Mouse (Mus musculus): ENCODE measurements at regions not wholly inside any gene's neighbourhood (a gene's known extent, or its start where the extent isn't known, plus 50 kb on each side); places are given as distances from the start of the nearest gene placed in this dataset.

DNA sequence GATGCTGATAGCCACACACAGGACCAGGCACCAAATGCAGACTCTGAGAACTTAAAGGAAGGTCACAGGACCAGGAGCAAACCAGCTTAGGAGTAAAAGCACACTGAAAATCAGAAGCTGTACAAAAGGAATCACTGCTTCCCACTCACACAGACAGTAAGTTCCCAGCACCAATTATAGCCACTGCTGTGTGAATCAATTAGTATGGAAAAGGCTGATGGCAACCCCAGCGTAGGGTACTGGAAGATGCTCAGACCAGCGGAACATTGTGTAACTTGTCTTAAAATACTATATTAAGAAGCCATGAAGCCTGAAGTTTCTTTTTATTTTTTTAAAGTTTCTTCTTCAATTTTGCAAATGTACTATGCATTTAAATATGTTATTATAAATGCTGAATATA lies 115.8 kb downstream of the Lnpk start:
- DNase-seq (ENCODE audit: low read depth, low spot score), result no peak

GRCm38 (mm10) chr2:74461211-74461844 lies 117.9 kb downstream of the Lnpk start:
- DNase-seq (ENCODE audit: low read depth, low spot score), result peak; percentile 31

DNA sequence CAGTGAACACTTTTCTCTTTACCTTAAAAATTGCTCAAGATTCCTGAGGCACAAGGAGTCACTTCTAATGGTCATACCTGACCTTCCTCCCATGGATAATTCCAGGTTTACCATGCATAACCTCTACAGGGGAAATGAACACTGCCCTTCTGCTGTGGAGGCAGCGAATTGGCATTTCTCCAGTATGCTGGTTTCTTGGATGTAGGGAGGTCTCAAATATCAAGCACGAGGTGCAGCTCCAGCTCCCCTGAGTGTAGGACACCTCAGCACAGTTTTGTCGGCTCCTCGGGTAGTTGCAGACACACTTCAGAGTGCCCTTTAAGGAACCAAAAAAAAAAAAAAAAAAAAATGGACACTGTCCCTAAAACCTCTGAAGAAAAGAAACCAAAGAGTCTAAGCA lies 124.8 kb downstream of the Lnpk start:
- DNase-seq (ENCODE audit: low read depth, low spot score), result no peak

GRCm38 (mm10) chr2:74452679-74453078 lies 126.6 kb downstream of the Lnpk start:
- no peak for DNase-seq (ENCODE audit: low read depth, low spot score)

DNA sequence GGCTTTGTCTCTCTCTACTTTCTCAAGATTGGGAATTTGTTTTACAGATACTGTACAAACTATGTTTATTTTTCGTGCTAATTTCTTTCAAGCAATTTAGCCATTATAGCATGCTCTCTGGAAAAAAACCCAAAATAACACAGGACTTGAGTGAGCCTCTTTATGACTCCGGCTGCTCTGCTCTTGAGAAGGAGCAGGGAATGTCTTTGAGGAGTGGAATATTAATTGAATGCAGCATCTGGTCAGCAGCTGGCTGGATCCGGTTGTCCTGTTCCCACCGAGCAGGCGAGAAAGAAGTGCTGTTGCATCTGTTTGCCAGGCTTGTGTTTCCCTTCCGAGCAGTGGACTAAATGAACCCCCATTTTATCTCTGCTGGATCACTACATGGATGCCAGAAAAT lies 127.7 kb downstream of the Lnpk start:
- no peak for DNase-seq (ENCODE audit: low read depth, low spot score)

DNA sequence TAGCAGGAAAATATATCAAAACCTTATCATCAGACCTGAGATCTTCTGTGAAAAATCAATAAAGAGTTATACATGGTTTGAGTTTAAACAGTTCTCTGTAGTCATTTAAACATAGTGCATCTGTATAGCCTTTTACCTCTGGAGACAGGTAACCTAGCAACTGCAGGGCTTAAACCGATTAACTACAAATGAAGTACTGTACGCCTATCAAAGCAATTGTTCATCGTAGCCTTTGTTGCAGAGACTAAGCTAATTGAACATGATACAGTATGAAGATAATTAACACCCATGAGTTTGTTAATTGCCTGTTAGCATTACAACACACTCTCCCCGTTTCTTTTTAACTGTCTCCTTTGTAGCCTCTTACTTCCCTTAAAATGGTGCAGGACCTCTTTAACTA lies 128.2 kb downstream of the Lnpk start:
- no peak for DNase-seq (ENCODE audit: low read depth, low spot score)

DNA sequence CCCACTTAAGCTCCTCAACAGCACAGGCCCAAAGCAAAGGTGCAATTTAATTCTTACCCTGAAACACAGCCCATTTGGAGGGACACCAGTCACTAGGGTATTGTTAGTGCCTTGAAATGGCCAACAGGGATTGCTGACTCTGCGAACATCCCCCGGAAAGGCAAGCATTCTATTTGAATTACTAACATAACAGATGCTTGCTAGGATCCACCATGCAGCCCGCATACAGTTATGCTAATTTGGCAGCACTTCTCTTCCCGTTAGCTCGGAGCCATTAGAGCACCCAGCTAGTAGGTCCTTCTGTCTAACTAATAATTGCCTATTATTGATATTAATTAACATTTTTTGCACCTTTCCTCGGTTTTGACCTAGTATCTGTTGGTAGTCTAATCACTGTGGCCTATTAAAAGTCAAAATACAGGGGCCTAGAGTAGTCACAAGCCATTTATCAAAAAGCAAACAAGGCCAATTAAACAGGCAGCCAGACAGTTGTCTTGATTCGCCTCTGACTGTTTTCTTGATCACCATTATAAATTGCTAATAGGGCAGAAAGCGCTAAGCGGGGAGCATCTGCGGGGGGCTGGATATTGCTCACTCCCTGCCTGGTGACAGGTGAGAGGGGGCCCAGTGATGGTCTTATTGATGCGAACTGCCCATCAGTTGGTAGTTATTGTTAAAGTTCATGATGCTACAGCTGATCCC lies 129.0 kb downstream of the Lnpk start:
- DNase-seq (ENCODE audit: low read depth, low spot score), result no peak

DNA sequence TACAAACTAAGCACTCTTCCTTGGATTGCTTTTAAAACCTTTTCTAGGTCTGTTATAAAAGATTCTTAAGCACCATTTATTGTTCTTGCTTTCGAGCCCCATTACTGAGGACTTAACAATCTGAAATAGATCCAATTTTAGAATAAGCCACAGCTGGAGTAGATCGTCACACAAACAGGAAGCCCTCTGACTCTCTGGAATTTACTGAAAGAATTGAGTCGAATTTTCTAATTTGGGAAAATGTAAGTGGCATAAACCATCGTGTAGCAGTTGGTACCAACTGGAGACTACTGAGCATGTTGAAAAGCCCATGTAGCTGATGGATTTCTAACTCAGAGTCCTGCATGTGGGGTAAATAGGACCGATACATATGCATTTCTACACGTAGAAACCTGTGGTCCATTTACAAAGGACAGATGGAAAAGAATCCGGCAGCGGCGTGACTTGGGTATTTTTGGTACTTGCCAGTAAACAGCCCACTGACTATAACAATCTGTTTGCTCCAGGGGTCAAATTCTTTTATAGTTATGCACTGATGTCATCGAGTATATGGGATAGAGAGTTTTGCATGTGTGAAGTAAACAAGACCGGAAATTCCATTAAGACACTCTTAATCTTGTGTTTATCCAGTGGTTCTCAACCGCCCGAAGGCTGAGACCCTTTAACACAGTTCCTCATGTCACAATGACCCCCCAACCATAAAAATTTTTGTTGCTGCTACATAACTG lies 143.9 kb downstream of the Lnpk start:
- DNase-seq (ENCODE audit: low read depth, low spot score), result no peak

GRCm38 (mm10) chr2:74426746-74427145 lies 152.5 kb downstream of the Lnpk start:
- DNase-seq (ENCODE audit: low read depth, low spot score), result peak; percentile 24

GRCm38 (mm10) chr2:74424726-74425125 lies 154.5 kb downstream of the Lnpk start:
- DNase-seq (ENCODE audit: low read depth, low spot score), result no peak

GRCm38 (mm10) chr2:74416097-74416496 lies 163.1 kb downstream of the Lnpk start:
- DNase-seq (ENCODE audit: low read depth, low spot score), result no peak

GRCm38 (mm10) chr2:74414721-74415120 lies 164.5 kb downstream of the Lnpk start:
- no peak for DNase-seq (ENCODE audit: low read depth, low spot score)

- no peak for DNase-seq (ENCODE audit: low read depth, low spot score)
Measured at GRCm38 (mm10) chr2:74409856-74410404, 169.3 kb downstream of the Lnpk start.

GRCm38 (mm10) chr2:74404493-74404892 lies 174.7 kb downstream of the Lnpk start:
- no peak for DNase-seq (ENCODE audit: low read depth, low spot score)

DNA sequence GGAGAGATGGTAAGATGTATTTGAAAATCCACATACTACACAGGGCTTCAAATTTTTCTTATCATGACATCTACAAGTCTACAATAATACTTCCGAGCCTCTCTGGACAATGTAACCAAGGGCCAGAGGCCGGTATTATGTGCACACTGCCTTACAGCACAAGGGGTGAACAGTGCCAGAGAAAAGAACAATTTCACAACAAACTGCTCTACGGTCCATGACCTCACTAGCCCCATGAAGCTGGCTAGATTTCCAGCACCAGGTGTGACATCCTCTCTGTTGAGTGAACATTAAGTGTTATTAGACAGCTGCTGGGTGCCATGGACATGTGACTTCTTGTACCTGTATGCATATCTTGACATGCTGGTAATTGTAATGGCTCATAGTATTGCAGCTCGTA lies 188.2 kb downstream of the Lnpk start:
- DNase-seq (ENCODE audit: low read depth, low spot score), result no peak

- DNase-seq (ENCODE audit: low read depth, low spot score), result no peak
Measured at GRCm38 (mm10) chr2:74388078-74388477, 191.2 kb downstream of the Lnpk start.

DNA sequence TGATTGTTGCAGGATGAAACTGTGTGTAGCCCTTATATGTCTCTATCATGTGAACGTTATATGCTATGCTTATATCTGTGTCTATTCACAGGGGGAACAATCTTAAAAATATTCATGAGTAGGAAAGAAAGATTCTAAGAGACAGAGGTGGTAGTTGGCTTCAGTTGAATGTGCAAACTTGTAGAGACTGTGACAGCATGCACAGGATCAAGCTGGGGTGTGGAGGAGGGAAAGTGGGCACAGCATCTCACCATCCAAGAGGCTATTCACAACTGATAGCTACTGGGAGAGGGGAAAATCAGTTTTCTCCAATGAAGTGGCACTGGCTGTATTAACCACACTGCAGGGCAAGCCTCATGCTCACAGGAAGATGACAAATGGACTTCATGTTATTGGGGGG lies 194.3 kb downstream of the Lnpk start:
- DNase-seq (ENCODE audit: low read depth, low spot score), result no peak

GRCm38 (mm10) chr2:74380574-74381287 lies 198.5 kb downstream of the Lnpk start:
- no peak for DNase-seq (ENCODE audit: low read depth, low spot score)

- DNase-seq (ENCODE audit: low read depth, low spot score), result no peak
Measured at GRCm38 (mm10) chr2:74378709-74379108, 200.5 kb downstream of the Lnpk start.

DNA sequence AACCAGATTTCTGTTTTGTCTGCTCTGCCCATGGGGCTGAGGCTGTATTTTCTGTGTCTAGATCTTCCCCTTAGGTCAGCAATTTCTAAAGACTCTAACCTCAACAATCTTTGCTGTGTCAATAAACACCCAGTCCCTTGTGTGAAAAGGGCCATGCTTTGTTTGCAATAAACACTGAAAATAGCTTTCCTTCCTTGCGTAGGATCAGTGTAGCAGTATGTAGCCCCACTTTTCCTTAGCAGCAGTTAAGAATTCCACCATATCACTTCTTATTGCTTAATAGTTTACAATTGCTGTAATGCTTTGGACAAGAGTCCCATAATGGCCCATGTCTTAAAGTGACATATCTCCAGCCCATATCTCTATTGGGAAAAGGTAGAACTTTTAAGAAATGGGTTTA lies 205.3 kb downstream of the Lnpk start:
- DNase-seq (ENCODE audit: low read depth, low spot score), result no peak

DNA sequence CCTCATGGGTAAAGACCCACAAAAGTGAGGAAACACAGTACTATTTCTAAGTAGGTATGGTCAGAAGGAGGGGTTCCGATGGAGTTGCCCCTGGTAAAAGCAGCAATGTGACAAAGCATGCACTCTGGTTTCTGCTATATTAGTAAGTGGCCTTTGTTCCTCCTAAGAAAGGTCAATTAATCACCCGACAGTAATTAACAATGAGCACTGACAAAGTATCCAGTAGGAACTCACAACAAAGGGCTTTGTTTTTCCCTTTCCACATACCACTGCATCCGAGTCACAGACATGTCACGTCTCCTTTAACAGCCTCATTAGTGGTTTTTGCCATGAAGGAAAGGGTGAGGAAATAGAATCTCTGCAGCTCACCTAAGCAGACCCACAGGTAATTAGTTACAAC lies 206.2 kb downstream of the Lnpk start:
- no peak for DNase-seq (ENCODE audit: low read depth, low spot score)

GRCm38 (mm10) chr2:74363255-74363654 lies 216.0 kb downstream of the Lnpk start:
- DNase-seq (ENCODE audit: low read depth, low spot score), result no peak
